8 mouse cellular contexts compared by ENCODE assay signal in genomic region chr17:31492416-31492815, GRCm38 (mm10). TPM values are rescaled to one million over a fixed set of nuclear protein-coding genes. Genes with fewer than 3 reads are reported as not detected.
A peak's percentile ranks its signal among the peaks of the same experiment; 100 is the strongest.
DNase-seq lines count a peak whose midpoint lies in the region; ATAC-seq and TF ChIP-seq lines count a peak whose summit lies in the region.

No protein-coding gene starts in this region.

- intact Hi-C loops in heart, postnatal 10 days (cut with DNase I) = loop anchor here (1.0 to 10.0 kb wide), 5 partner anchors 45 to 368 kb away; partner anchors contain the start of gene Tff3

- 0% methylated on average over 2 of the region's 2 CpGs for WGBS in large intestine, adult 2 months
- WGBS in lung, embryonic 14.5 days = 0% methylated on average over 2 of the region's 2 CpGs
- WGBS in thymus, adult 2 months = 0% methylated on average over 2 of the region's 2 CpGs

- no peak for TF ChIP-seq POLR2A in thymus, adult 2 months (IDR thresholded peaks at IDR 0.05; ENCODE audit: control insufficient read depth, extremely low read depth, insufficient read depth, low read length, poor library complexity)

- no peaks in the 10 kb centered on the region for H3K9me3 ChIP-seq in E14TG2a.4 (ENCODE audit: low read length)
- H3K9me3 ChIP-seq in lung, embryonic 14.5 days (ENCODE audit: low read depth, low read length) = no peaks in the 10 kb centered on the region

- no peak overlapping the region for H3K4me3 ChIP-seq in E14TG2a.4 (replicated peaks; ENCODE audit: low read length)
- H3K4me3 ChIP-seq in lung, embryonic 14.5 days (ENCODE audit: low read depth, low read length) = no peak overlapping the region
- H3K4me3 ChIP-seq in thymus, adult 2 months (ENCODE audit: control insufficient read depth, insufficient read depth, low read length) = no peak overlapping the region

- H3K9ac ChIP-seq in lung, embryonic 14.5 days = no peak overlapping the region

- peak; percentile 64 for ATAC-seq in lung, embryonic 14.5 days (ENCODE audit: insufficient read depth)

- H3K27me3 ChIP-seq in E14TG2a.4 (ENCODE audit: insufficient read depth, low read length) = no peaks in the 10 kb centered on the region
- H3K27me3 ChIP-seq in lung, embryonic 14.5 days (ENCODE audit: insufficient read depth, low read length) = no peaks in the 10 kb centered on the region
- no peaks in the 10 kb centered on the region for H3K27me3 ChIP-seq in thymus, adult 2 months (ENCODE audit: control insufficient read depth, insufficient read depth, low read length)

- H3K27ac ChIP-seq in lung, embryonic 14.5 days (ENCODE audit: low read depth) = no peak overlapping the region
- H3K27ac ChIP-seq in thymus, adult 2 months (ENCODE audit: control insufficient read depth, insufficient read depth, low read length) = no peak overlapping the region

- peak; percentile 78 for DNase-seq in brain, embryonic 18.5 days (ENCODE audit: low read depth, low spot score)
- DNase-seq in fibroblast of lung, adult 2 months (ENCODE audit: low read depth) = peak; percentile 24
- DNase-seq in heart, postnatal 10 days = peak; percentile 81 to 89
- peak; percentile 39 for DNase-seq in large intestine, adult 2 months (ENCODE audit: low read depth, low spot score)
- DNase-seq in lung, embryonic 14.5 days = peak; percentile 95
- DNase-seq in ovary, adult 18-20 months (ENCODE audit: low spot score) = peak; percentile 32
- DNase-seq in thymus, adult 2 months = peak; percentile 69

- H3K4me2 ChIP-seq in lung, embryonic 14.5 days = no peak overlapping the region

- peaks cover 35% of the 10 kb centered on the region for H3K36me3 ChIP-seq in E14TG2a.4 (ENCODE audit: insufficient read depth, low read length)
- H3K36me3 ChIP-seq in lung, embryonic 14.5 days (ENCODE audit: insufficient read depth) = peaks cover 22% of the 10 kb centered on the region
- no peaks in the 10 kb centered on the region for H3K36me3 ChIP-seq in thymus, adult 2 months (ENCODE audit: control insufficient read depth, insufficient read depth, low read length)

- TF ChIP-seq CTCF in E14TG2a.4 (conservative IDR thresholded peaks at IDR 0.05; ENCODE audit: low read length) = peak; percentile 98
- TF ChIP-seq CTCF in lung, embryonic 14.5 days (IDR thresholded peaks at IDR 0.05; ENCODE audit: low read depth) = peak; percentile 98
- peak; percentile 79; the same call in 1 of the 2 replicates for TF ChIP-seq CTCF in thymus, adult 2 months (IDR thresholded peaks at IDR 0.05; ENCODE audit: borderline replicate concordance, control insufficient read depth, extremely low read depth, insufficient read depth, low read length, poor library complexity)

- H3K4me1 ChIP-seq in E14TG2a.4 (replicated peaks; ENCODE audit: low read depth, low read length) = peaks cover 33% of the 10 kb centered on the region
- no peaks in the 10 kb centered on the region for H3K4me1 ChIP-seq in lung, embryonic 14.5 days (ENCODE audit: insufficient read depth)
- no peaks in the 10 kb centered on the region for H3K4me1 ChIP-seq in thymus, adult 2 months (replicated peaks; ENCODE audit: control insufficient read depth, insufficient read depth, low read length)

RNA-seq across cellular contexts. Expression of gene Wdr4, which starts 27.4 kb away (rescaled TPM):
- 10 to 100 TPM; 11.8 to 11.9 TPM for total RNA-seq in heart, postnatal 10 days (2021)
- 20.7 and 22.7 TPM in 2 replicates for polyA plus RNA-seq in large intestine, adult 2 months (2012; rRNA removed)
- 40.5 and 46.3 TPM in 2 replicates for polyA plus RNA-seq in lung, embryonic 14.5 days (2014; fragmentation: Nextera tagmentation; extraction: Ambion mirVana)
- polyA plus RNA-seq in thymus, adult 2 months (2012; rRNA removed) = 36.5 and 39.1 TPM in 2 replicates

RNA-seq across cellular contexts. Expression of gene Ndufv3, which starts 27.5 kb away (rescaled TPM):
- 1,000 to 10,000 TPM; 1,163 to 1,168 TPM for total RNA-seq in heart, postnatal 10 days (2021)
- polyA plus RNA-seq in large intestine, adult 2 months (2012; rRNA removed) = 257 and 281 TPM in 2 replicates
- 238 and 257 TPM in 2 replicates for polyA plus RNA-seq in lung, embryonic 14.5 days (2014; fragmentation: Nextera tagmentation; extraction: Ambion mirVana)
- 122 and 128 TPM in 2 replicates for polyA plus RNA-seq in thymus, adult 2 months (2012; rRNA removed)

Comparison
In these comparisons a context has a peak if more than half of its experiments do, and no peak if none do; other contexts are left out.
1. DNase-seq: peak in every context shown above with its lines; median percentile 95 in lung, embryonic 14.5 days; 85 in heart, postnatal 10 days; 78 in brain, embryonic 18.5 days; 69 in thymus, adult 2 months; 39 in large intestine, adult 2 months; 32 in ovary, adult 18-20 months; 24 in fibroblast of lung, adult 2 months.